ENCODE assay signal across 17 mouse cellular contexts in genomic region chr19:21862991-21863931, GRCm38 (mm10).
DNase-seq lines count a peak whose midpoint lies in the region; ATAC-seq and TF ChIP-seq lines count a peak whose summit lies in the region.
"Had no signal": no experiment of that assay in that cellular context is flagged by ENCODE, and none has a peak within 500 bp of the region (broad histone marks: within the 10 kb centered on the region; RNA-seq: fewer than 3 reads in every experiment).

No protein-coding gene starts in this region.

- no peak overlapping the region for H3K9ac ChIP-seq in liver, postnatal 0 days (replicated peaks)
- H3K9ac ChIP-seq: hindbrain, embryonic 12.5 days; limb, embryonic 12.5 days; neural tube, embryonic 15.5 days had no signal

- TF ChIP-seq CTCF in liver, postnatal 0 days (IDR thresholded peaks at IDR 0.05; ENCODE audit: low read depth): no peak
- TF ChIP-seq CTCF in C2C12 (IDR thresholded peaks at IDR 0.05; ENCODE audit: control insufficient read depth, insufficient read depth, insufficient read length): no peak

- TF ChIP-seq EP300 in liver, postnatal 0 days (IDR thresholded peaks at IDR 0.05; ENCODE audit: low read depth): no peak

- DNase-seq in liver, postnatal 0 days: no peak
- no peak for DNase-seq in liver
- DNase-seq in brain, adult 2 months (ENCODE audit: low read depth, low spot score): peak; percentile 66
- no peak for DNase-seq in gastrocnemius, postnatal 10 days
- DNase-seq in layer of hippocampus, adult 18-20 months (ENCODE audit: low spot score in 2 of 2): no peak
- DNase-seq in layer of hippocampus, postnatal 14 days (ENCODE audit: low spot score in 2 of 2): no peak
- DNase-seq: cerebellum, adult 9-10 months; kidney, postnatal 10 days; lung, postnatal 4 days; retina, postnatal 1 day had no signal

- H3K36me3 ChIP-seq in liver, postnatal 0 days (replicated peaks; ENCODE audit: insufficient read depth, low read length): peaks cover 6% of the 10 kb centered on the region; the same call in 1 of the 2 replicates
- peaks cover 12% of the 10 kb centered on the region for H3K36me3 ChIP-seq in C2C12 (ENCODE audit: control insufficient read depth, insufficient read depth)

- H3K79me3 ChIP-seq in C2C12 (ENCODE audit: low read depth): no peaks in the 10 kb centered on the region

- no peak overlapping the region for H3K4me2 ChIP-seq in liver, postnatal 0 days (ENCODE audit: low read depth, low read length)
- H3K4me2 ChIP-seq: hindbrain, embryonic 12.5 days; limb, embryonic 12.5 days; neural tube, embryonic 15.5 days had no signal

- no peaks in the 10 kb centered on the region for H3K79me2 ChIP-seq in C2C12 (ENCODE audit: control insufficient read depth, insufficient read depth)

- 73% methylated on average over 9 of the region's 9 CpGs for WGBS in liver, postnatal 0 days (ENCODE audit: insufficient replicate concordance)

- H3ac ChIP-seq in C2C12 (ENCODE audit: control insufficient read depth, insufficient read length, low read depth): no peak overlapping the region

- ATAC-seq in liver, postnatal 0 days: no peak
- ATAC-seq in megakaryocyte, adult 5-6 weeks (ENCODE audit: poor library complexity, severe bottlenecking): peak; percentile 38
- ATAC-seq: intestine, postnatal 0 days had no signal

- H3K27me3 ChIP-seq in liver, postnatal 0 days (ENCODE audit: insufficient read depth, low read length): no peaks in the 10 kb centered on the region
- no peaks in the 10 kb centered on the region for H3K27me3 ChIP-seq in C2C12 (ENCODE audit: control insufficient read depth, insufficient read depth, insufficient read length)
- H3K27me3 ChIP-seq: hindbrain, embryonic 12.5 days; limb, embryonic 12.5 days; neural tube, embryonic 15.5 days had no signal

- no peak overlapping the region for H3K4me3 ChIP-seq in liver, postnatal 0 days (ENCODE audit: low read depth, low read length)
- H3K4me3 ChIP-seq in C2C12 (ENCODE audit: insufficient read depth, poor library complexity, severe bottlenecking): no peak overlapping the region
- H3K4me3 ChIP-seq: heart, embryonic 10.5 days; hindbrain, embryonic 12.5 days; limb, embryonic 12.5 days; neural tube, embryonic 15.5 days had no signal

- no peaks in the 10 kb centered on the region for H3K9me3 ChIP-seq in liver, postnatal 0 days (ENCODE audit: low read length)
- H3K9me3 ChIP-seq: heart, embryonic 10.5 days; hindbrain, embryonic 12.5 days; limb, embryonic 12.5 days; neural tube, embryonic 15.5 days had no signal

- H3K4me1 ChIP-seq in liver, postnatal 0 days (ENCODE audit: insufficient read depth): no peaks in the 10 kb centered on the region
- H3K4me1 ChIP-seq: hindbrain, embryonic 12.5 days; limb, embryonic 12.5 days; neural tube, embryonic 15.5 days had no signal

- H3K27ac ChIP-seq in liver, postnatal 0 days (ENCODE audit: low read depth): 0 out of 2 replicates have a peak overlapping the region, but pooled peaks have one; percentile 24
- H3K27ac ChIP-seq: heart, embryonic 10.5 days; hindbrain, embryonic 12.5 days; limb, embryonic 12.5 days; neural tube, embryonic 15.5 days had no signal

TF ChIP-seq in C2C12, 6 proteins besides CTCF, POLR2A, EP300 and RAD21:
- peak; percentile 32 for TF ChIP-seq CEBPB (IDR thresholded peaks at IDR 0.05; ENCODE audit: low read depth)
- TF ChIP-seq MYOD1 (IDR thresholded peaks at IDR 0.05; ENCODE audit: control insufficient read depth, insufficient read length, low read depth): no peak
- TF ChIP-seq FOSL1 (IDR thresholded peaks at IDR 0.05; ENCODE audit: insufficient read depth, low read length, poor library complexity, severe bottlenecking): peak; percentile 66
